Mouse (Mus musculus) heart, adult 11 months (tissue): ENCODE measurements at regions not wholly inside any gene's neighbourhood (a gene's known extent, or its start where the extent isn't known, plus 50 kb on each side); places are given as distances from the start of the nearest gene placed in this dataset.

ENCODE experiments used
- DNase-seq: peaks from one replicate; pipeline ENCODE4 v3.0.0; 2022

DNA sequence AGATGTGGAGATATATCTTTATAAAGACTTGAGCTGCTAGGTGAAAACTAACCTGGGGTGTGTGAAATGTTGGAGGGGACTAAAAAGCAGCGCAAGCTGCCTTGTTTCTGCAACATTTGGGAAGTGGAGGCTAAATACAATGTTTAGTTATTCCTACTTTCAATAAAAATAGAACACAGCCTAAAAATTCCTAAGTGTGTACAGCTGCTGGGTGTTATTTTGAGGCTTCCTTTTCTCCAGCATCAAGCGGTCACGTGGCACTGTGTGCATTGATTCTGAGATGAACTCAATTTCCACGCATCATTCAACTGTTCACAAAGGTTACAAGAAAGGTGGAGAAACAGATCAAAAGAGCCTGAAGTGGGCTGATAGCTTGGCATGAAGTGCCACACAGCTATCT, 896.4 kb downstream of the Adgrl2 start:
- DNase-seq, result no peak

DNA sequence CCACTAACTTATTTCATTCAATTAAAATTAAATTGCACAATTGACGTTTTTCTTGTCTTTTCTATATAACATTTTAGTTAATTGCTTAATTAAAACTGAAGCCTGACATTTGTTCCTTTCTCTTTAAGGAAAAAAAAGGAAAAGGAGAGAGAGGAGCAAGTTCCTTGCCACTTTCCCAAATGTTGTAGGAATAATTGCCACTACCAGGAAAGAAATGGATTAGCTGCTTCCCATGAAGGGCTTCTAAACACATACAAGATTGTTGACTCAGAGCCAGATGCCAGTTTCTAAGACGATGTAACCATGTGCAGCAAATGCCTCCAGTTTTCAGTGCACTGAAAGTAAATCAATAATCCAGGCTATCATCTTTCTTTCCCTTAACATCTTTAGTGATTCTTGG, 914.5 kb downstream of the Adgrl2 start:
- DNase-seq, result no peak

DNA sequence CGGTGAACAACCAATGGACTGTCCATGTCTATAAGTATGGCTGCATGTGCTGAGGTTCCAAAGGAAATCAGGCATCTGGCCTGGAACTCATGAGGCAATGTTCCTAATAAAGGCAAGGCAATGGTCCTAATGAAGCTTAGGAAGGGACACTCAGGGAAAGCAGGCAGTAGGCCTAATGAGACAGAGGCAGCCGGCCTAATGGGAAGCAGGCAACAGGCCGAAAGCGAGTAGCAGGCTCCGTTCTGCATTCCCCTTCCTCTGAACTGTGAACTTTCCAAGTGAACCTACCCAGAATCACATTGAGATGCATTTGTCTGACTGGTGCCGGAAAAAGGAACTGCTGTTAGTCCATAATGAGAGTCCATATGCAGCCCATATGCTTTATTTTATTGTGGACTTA, 923.7 kb downstream of the Adgrl2 start:
- no peak for DNase-seq

DNA sequence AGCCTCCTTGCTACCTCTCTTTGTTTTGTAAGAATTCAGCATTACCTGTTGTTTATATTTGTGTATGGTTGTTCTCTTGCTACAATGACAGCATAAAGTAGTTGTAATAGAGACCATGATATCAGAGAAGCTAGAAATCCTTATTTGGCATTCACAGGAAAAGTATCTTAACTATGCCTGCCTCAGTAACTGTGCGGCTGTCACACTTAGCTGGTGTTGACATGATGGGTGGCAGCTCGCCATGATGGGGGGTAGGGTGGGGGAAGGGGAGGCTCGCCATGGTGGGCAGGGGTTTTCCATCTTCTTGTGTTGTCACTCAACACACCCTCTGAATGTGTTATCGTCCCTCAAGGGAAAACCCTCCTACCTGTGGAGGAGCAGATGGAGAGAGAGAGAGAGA, 934.3 kb downstream of the Adgrl2 start:
- no peak for DNase-seq

DNA sequence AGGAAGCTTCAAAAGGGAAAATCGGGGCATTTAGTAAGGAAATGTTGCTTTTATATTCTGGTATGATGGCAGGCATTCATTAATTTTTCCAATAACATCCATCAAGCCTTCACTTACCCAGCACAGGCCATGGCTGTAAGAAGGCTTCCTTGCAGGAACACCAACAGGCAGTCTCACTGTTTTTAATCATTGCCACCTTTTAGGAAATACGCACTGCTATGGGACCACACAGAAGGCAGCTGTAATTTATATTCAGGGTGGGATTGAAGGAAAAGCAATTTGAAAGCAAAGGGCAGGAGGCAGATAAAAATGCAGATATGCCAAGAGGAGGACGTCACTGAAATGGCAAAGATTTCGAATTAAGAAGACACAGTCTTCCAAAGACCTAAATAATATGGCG, 937.8 kb downstream of the Adgrl2 start:
- DNase-seq, result no peak

GRCm38 (mm10) chr3:148048247-148048646, 942.1 kb downstream of the Adgrl2 start:
- DNase-seq, result no peak

GRCm38 (mm10) chr3:148032532-148032931, 957.8 kb downstream of the Adgrl2 start:
- DNase-seq, result no peak

GRCm38 (mm10) chr3:148005831-148006230, 984.5 kb downstream of the Adgrl2 start:
- no peak for DNase-seq

- DNase-seq, result no peak
These were observed 986.3 kb downstream of the Adgrl2 start for GRCm38 (mm10) chr3:148004006-148004405.

- DNase-seq, result no peak
These were observed 990.9 kb downstream of the Adgrl2 start for GRCm38 (mm10) chr3:147999330-147999953.

GRCm38 (mm10) chr3:147991738-147992137, 998.6 kb downstream of the Adgrl2 start:
- peak; percentile 81 for DNase-seq

DNA sequence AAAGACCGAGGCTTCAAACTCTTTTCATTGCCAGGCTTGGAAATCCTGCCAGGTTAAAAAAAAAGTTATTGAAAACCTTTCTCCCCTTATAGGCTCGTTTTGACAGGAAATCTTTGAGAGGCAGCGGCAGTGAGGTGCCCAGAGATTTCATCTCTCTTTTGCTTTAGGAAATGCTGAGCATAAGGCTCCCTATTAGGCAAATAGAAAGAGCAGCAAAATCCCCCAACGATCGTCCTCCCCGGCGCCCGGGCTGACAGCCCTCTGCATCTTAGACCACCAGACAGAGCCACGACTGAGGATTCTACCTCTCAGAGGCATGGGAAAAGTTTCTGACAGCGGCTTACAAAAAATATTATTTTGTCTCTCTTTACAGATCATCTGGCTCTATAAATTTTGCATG, 999.5 kb downstream of the Adgrl2 start:
- no peak for DNase-seq

DNA sequence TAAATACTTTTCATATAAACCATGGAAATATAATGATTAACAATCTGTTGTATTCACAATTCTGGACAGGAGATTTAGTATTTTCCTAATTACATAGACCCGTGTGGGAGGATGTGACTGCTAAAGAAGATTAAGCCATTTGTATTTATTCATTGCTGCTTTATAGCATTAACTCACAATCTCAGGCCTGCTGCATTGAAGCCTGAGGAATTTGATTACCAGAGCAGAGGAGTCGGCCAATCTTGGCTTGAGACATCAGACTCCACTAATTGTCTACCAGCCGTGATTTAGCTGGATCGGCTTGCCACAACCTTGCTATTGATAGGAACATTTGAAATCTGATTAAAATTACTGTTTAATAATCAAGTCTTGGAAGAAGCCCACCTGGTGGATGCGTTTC, 1007.5 kb downstream of the Adgrl2 start:
- no peak for DNase-seq

DNA sequence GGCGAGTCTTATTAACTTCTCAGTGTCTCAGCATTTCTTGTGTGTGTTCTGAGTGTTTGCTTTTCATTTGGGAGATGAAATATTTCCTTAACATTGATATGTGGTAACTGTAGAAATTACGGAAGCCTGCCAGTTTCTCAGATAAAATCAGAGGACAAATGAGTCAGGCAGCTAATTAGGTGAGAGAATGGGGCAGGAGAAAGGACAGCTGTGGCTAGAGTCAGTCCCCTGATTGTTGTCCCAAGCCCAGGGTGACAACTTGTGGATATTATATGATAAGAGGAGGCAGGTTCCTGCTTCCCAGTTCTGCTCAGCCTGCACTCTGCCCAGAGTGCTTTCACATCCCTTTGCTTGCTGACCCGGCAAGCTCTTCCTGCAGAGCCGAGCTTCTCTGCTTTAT, 1008.7 kb downstream of the Adgrl2 start:
- DNase-seq, result no peak

GRCm38 (mm10) chr3:147976579-147976978, 1013.8 kb downstream of the Adgrl2 start:
- no peak for DNase-seq

DNA sequence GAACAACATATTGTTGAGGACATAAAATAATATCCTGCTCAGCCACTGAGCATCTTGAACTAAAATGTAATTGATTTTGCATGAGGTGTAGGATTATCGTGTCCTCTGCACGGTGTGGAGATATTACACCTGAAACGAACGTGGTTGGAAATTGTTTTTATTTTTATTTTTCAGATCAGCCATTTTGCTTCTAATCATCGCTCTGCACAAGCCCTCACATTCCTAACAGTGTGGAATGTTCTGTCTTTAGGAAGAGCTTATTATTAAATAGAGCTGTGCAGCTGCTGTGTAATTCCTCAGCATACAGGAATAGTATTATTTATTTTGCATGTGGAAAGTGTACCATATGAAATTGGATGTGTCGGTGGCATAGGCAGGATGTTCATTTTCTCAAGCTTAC, 1014.3 kb downstream of the Adgrl2 start:
- no peak for DNase-seq

DNA sequence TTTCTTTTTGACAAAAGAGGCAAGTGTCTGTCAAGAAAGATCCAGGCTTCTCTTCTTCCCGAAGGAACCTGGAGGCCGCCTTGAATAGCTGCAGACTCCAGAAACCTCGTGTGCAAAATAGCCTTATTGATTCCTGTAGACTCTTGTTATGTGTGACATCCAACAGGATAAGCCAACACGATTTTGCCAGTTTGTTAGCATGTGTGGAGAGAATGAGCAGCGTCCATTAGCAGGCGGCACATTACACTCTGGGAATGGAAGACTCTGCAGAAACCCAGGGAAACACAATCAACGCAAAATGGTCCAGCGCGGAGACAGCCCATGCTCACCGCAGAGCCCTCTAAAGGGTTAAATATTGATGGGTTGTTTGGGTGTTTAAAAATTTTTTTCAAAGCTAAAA, 1014.9 kb downstream of the Adgrl2 start:
- no peak for DNase-seq

- DNase-seq, result no peak
These were observed 1015.8 kb downstream of the Adgrl2 start for GRCm38 (mm10) chr3:147974515-147974914.

- no peak for DNase-seq
These were observed 1022.1 kb downstream of the Adgrl2 start for GRCm38 (mm10) chr3:147968271-147968670.

DNA sequence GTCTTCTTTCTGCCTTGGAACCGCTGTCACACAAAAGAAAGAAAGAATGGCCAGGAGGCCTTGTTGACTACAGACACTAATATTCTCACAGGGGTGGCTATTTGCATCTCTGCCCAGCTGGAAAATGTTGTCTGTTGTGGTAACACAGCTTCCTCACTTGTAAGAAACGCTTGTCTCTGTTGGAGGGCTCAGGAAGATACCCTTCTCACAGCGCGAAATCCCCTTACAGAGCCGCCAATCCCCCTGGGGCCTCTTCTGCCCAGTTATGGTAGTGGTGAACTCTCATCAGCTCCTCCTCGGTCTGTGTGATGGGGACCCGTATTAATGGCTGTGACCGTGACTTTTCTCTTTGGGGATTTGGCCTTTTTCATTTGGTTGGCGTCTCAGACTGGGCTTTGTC, 1022.5 kb downstream of the Adgrl2 start:
- no peak for DNase-seq

- DNase-seq, result no peak
These were observed 1023.1 kb downstream of the Adgrl2 start for GRCm38 (mm10) chr3:147967261-147967660.

DNA sequence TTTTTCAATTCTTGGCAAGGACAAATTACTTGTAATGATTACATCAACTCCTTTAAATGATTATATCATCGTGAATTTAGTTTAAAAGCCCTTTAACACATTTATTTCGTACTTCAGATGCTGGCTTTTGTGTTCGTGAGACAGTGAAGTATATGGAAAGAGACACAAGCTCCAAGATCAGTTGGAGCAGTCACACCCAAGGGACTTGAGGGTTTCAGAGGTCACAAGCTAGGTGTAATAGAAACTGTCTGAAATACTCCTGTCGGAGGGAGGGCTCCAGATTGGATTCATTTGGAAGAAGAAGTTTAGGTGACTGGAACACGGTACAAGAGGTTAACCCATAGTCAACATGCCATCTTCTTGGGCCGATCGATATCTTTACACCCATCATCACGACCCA, 1023.5 kb downstream of the Adgrl2 start:
- no peak for DNase-seq

- no peak for DNase-seq
These were observed 1024.0 kb downstream of the Adgrl2 start for GRCm38 (mm10) chr3:147966379-147966778.

DNA sequence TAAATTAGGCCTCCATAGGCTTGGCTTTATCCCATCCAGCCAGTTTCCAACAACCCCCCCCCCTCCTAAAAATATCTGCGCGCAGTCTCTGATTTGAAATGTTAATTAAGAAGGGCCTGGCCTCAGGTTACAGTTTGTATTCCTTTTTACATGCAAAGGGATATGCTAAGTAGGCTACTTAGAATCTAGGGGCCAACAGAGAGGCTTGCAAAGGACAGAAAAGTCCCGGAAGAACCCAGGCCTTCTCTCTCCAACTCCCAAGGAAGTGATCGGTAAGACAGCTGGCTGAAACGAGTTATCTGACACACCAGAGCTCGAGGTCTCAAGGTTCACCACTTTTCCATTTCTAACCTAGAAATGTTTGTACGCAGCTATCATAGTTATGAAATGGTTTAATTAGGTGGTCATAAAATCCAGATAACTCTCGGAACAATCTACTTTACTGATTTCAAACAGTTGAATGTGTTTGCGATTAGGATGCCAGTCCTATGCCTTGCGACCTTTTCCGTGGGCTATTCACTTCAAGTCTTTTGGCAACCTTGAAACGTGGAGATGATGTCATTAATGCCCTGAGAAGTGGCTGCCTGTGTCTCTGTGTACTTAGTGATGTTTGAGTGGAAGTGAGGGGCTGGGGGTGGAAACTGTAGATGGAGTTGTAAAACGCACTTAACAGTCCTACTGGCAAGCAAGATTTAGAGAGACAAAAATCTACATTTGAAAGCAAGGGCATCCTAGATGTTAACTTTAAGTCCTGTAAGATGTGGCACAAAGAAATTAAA, 1026.5 kb downstream of the Adgrl2 start:
- no peak for DNase-seq
